Mouse (Mus musculus) natural killer cell, adult 2 months (primary cell): ENCODE data around the gene Cpne9.
A peak's percentile ranks its signal among the peaks of the same experiment; 100 is the strongest.

Experiments
- DNase-seq, 2 experiments: peaks; one replicate each; pipeline ENCODE4 v3.0.0; 2022; ENCODE audit warnings: low spot score in 2 of 2

Gene Cpne9

GRCm38 (mm10) chr6:113342297-113342696, 60.2 kb downstream of the Cpne9 start:
- no peak for DNase-seq

- DNase-seq, result peak; percentile 37 to 54
These were observed 61.3 kb downstream of the Cpne9 start, which contains the start of gene Camk1 for GRCm38 (mm10) chr6:113343177-113344092. Gene Camk1 (minus strand): TSS chr6:113343984.

- DNase-seq, result no peak
These were observed 62.2 kb downstream of the Cpne9 start for GRCm38 (mm10) chr6:113344321-113344720.

- no peak for DNase-seq
These were observed 64.8 kb downstream of the Cpne9 start for GRCm38 (mm10) chr6:113346897-113347296.

GRCm38 (mm10) chr6:113350538-113350937, 68.4 kb downstream of the Cpne9 start:
- no peak for DNase-seq

GRCm38 (mm10) chr6:113351161-113351560, 69.1 kb downstream of the Cpne9 start:
- DNase-seq, result no peak

GRCm38 (mm10) chr6:113351653-113352052, 69.5 kb downstream of the Cpne9 start:
- DNase-seq, result no peak

- DNase-seq, result no peak
These were observed 70.7 kb downstream of the Cpne9 start for GRCm38 (mm10) chr6:113352820-113353219.

GRCm38 (mm10) chr6:113353696-113354095, 71.6 kb downstream of the Cpne9 start:
- no peak for DNase-seq
